Mouse (Mus musculus) midbrain, embryonic 12.5 days (tissue): ENCODE data around the gene Chit1. TPM values are rescaled to one million over a fixed set of nuclear protein-coding genes. Genes with fewer than 3 reads are reported as not detected.

ENCODE experiments used
- ATAC-seq: fragments of 200-750 bp; cut with Nextera tagmentation; 2 replicates; pipeline ENCODE4 v1.8.0; 2017; ENCODE audit warnings: low read depth, moderate TSS enrichment, moderate library complexity; ENCODE audit not compliant: low FRiP score
- H3K27ac ChIP-seq: fragments of 300-500 bp; sonication (generic); replicated peaks from 2 replicates; pipeline ENCODE4 v1.5.1; 2016; ENCODE audit warnings: mild to moderate bottlenecking
- H3K27me3 ChIP-seq: fragments of 300-500 bp; sonication (generic); 2 replicates; pipeline ENCODE4 v1.6.1; 2016; ENCODE audit warnings: mild to moderate bottlenecking
- H3K36me3 ChIP-seq: fragments of 300-500 bp; sonication (generic); 2 replicates; pipeline ENCODE4 v1.6.1; 2016
- H3K4me1 ChIP-seq: fragments of 300-500 bp; sonication (generic); 2 replicates; pipeline ENCODE4 v1.6.1; 2016
- H3K4me2 ChIP-seq: fragments of 300-500 bp; sonication (generic); replicated peaks from 2 replicates; pipeline ENCODE4 v1.6.1; 2016; ENCODE audit warnings: mild to moderate bottlenecking, moderate library complexity
- H3K4me3 ChIP-seq: fragments of 300-500 bp; sonication (generic); 2 replicates; pipeline ENCODE4 v1.5.1; 2016; ENCODE audit warnings: mild to moderate bottlenecking
- H3K9ac ChIP-seq: fragments of 300-500 bp; sonication (generic); replicated peaks from 2 replicates; pipeline ENCODE4 v1.6.1; 2016; ENCODE audit warnings: mild to moderate bottlenecking, moderate library complexity
- H3K9me3 ChIP-seq: fragments of 300-500 bp; sonication (generic); 2 replicates; pipeline ENCODE4 v1.6.1; 2016; ENCODE audit warnings: mild to moderate bottlenecking
- WGBS: fragments of 180-500 bp; shearing (Covaris S2); methylation state at CpG from one replicate; pipeline ENCODE4 v1.1.7; 2016; 5-methylcytosine and 5-hydroxymethylcytosine counted together
- polyA plus RNA-seq: library from polyadenylated mRNA; unstranded; fragments of >200 nt; fragmentation: Nextera tagmentation; extraction: Ambion mirVana; gene quantifications from 2 replicates; pipeline ENCODE4 v1.2.1, GENCODE M21; 2016

The Chit1 gene
- polyA plus RNA-seq, 1 experiment from 2014 or later, result not detected

DNA sequence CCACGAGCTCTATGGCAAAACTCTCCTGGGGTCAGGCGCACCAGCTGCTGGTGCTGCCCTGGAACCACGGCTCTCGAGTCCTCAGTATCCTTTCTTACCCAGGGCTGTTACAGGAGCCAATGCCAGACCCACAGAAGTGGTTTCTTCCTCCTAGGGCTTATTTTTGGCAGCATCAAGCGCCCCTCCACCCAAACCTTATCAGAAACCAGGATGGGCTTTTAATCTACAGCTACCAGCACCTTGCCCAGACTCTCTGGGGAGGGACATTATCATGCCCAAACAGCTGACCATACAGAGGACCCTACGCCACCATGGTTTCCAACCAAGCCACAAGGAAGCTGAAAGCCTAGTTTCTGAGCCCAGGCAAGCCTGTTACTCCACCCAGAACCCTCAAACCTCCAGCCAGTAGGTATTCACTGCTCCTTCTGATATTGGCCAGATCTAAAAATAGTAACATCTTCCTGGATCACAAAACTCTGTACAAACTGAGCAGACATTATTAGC lies 37.9 kb upstream of the Chit1 start:
- peaks cover 82% of the 10 kb centered on the region for H3K4me1 ChIP-seq
- ATAC-seq, result no peak
- H3K4me3 ChIP-seq, result no peak overlapping the region
- WGBS, result 76% methylated on average over 6 of the region's 6 CpGs
- no peaks in the 10 kb centered on the region for H3K27me3 ChIP-seq
- peaks cover 25% of the 10 kb centered on the region for H3K36me3 ChIP-seq
- no peaks in the 10 kb centered on the region for H3K9me3 ChIP-seq
- no peak overlapping the region; the same call in 1 of the 2 replicates for H3K4me2 ChIP-seq
- H3K27ac ChIP-seq, result peak overlapping the region; percentile 88
- H3K9ac ChIP-seq, result no peak overlapping the region

DNA sequence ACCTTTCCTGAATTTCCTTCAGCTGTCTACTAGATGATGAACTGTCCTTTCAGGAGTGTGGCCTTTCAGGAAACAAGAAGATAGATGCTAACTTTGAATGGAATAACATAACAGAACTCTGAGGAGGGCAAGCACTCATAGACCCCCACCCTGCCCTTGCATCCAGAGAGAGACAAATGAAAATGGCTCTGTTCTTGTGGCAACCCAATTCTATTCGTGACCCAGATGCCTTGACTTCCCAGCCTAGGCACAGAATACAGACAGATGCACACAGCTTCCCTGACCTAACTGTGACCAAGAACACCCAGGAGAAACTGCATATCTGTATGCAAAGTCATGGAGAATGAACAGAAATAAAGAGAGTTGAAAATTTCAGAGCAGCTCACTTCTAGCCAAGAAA lies 37.4 kb upstream of the Chit1 start:
- Histone ChIP-seq H3K4me2 (no peak overlapping the region; the same call in 1 of the 2 replicates), H3K9ac (no peak overlapping the region), H3K27me3 (no peaks in the 10 kb centered on the region), H3K4me3 (no peak overlapping the region), H3K4me1 (peaks cover 81% of the 10 kb centered on the region), H3K27ac (peak overlapping the region; percentile 88), H3K36me3 (peaks cover 25% of the 10 kb centered on the region), H3K9me3 (no peaks in the 10 kb centered on the region)
- ATAC-seq, result no peak
- 86% methylated on average over 1 of the region's 1 CpGs for WGBS

DNA sequence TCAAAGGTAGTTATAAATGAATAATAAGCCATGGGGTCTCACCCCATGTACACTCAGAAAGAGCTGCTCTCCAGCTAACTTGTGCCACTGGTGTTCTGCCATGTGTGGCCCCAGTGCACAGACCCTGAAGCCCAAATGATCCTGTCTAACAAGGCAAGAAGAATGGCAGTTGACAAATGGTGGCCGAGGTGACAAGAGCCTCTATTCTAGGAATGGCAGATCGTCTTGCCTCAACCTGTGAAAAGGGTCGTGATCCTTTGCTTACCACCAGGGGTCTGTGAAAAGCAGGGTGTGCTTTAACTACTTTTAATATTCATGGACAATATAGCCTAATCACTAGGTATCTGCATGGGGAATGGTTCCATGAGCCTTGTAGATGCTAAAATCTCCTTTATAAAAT lies 36.9 kb upstream of the Chit1 start:
- peaks cover 25% of the 10 kb centered on the region for H3K36me3 ChIP-seq
- no peaks in the 10 kb centered on the region for H3K9me3 ChIP-seq
- no peak for ATAC-seq
- no peak overlapping the region; the same call in 1 of the 2 replicates for H3K9ac ChIP-seq
- 0 out of 2 replicates have a peak overlapping the region, but pooled peaks have one; percentile 71 for H3K4me2 ChIP-seq
- H3K4me3 ChIP-seq, result no peak overlapping the region
- H3K4me1 ChIP-seq, result peaks cover 81% of the 10 kb centered on the region
- WGBS, result 42% methylated on average over 3 of the region's 3 CpGs
- H3K27me3 ChIP-seq, result no peaks in the 10 kb centered on the region
- peak overlapping the region; percentile 88 for H3K27ac ChIP-seq

DNA sequence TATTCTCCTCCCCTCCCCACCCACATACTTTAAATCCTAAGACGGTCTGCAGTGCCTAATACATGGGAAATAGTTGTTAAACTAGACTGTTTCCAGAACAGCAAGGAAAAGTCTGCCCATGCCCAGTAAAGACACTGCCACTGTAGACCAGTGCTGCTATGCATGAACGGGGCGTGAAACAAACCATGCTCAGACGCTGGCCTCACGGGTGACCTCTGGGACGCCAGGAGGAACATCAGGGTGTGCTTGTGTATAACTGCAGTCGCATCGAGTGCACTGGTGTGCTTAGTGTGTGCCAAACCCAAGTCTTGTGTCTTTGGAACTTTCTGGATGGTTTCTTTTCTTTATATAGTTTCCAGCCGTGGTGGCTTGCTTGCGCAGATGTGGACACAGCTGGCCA lies 36.4 kb upstream of the Chit1 start:
- 82% methylated on average over 10 of the region's 10 CpGs for WGBS
- ATAC-seq, result no peak
- no peaks in the 10 kb centered on the region for H3K9me3 ChIP-seq
- H3K9ac ChIP-seq, result no peak overlapping the region
- H3K27me3 ChIP-seq, result no peaks in the 10 kb centered on the region
- peaks cover 25% of the 10 kb centered on the region for H3K36me3 ChIP-seq
- peak overlapping the region; percentile 71 for H3K4me2 ChIP-seq
- H3K4me3 ChIP-seq, result peak overlapping the region; percentile 83; the same call in 1 of the 2 replicates
- H3K4me1 ChIP-seq, result peaks cover 83% of the 10 kb centered on the region
- H3K27ac ChIP-seq, result peak overlapping the region; percentile 88

DNA sequence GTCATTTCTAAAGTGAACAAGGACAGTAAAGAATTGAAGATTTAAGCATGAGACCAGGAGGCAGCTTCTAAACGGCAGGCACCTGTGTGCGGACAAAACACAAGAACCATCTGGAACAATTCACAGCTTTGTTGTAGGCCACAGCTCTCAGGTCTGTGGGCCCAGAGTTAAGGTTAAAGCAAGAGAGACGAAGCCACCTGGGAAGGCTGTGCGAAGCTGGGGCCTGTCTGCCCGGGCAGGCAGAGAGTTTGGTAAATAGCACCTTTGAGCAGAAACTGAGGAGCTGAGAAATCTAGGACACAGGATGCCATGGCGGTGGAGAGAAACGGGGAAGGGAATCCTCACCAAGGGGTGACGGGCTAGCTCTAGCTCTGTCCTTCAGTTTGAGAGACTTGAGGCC lies 35.5 kb upstream of the Chit1 start:
- peaks cover 25% of the 10 kb centered on the region for H3K36me3 ChIP-seq
- H3K4me1 ChIP-seq, result peaks cover 83% of the 10 kb centered on the region
- 92% methylated on average over 8 of the region's 8 CpGs for WGBS
- peak overlapping the region; percentile 71 for H3K4me2 ChIP-seq
- no peak for ATAC-seq
- no peaks in the 10 kb centered on the region for H3K27me3 ChIP-seq
- peak overlapping the region; percentile 90 for H3K9ac ChIP-seq
- H3K9me3 ChIP-seq, result no peaks in the 10 kb centered on the region
- H3K27ac ChIP-seq, result peak overlapping the region; percentile 88
- peak overlapping the region; percentile 83 for H3K4me3 ChIP-seq

DNA sequence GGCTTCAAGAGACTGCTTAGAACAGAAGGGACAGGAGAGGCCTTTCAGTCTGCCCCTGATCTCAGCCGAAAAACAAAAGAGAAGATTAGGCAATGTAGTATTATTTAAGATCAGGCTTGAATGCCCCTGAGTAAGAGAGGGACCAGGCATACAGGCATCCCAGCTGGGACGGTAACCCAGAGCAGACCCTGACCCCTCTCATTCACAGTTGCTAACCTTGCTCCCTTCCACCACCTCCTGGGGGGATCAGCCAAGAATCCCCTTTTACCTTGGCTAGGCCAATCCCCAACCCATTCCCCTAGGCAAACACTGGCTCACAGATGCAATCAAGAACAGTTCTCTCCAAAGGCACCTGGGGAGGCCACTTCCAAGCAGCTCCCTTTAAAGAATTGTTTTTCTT lies 34.3 kb upstream of the Chit1 start:
- peak overlapping the region; percentile 90 for H3K9ac ChIP-seq
- peak overlapping the region; percentile 83 for H3K4me3 ChIP-seq
- peaks cover 72% of the 10 kb centered on the region for H3K4me1 ChIP-seq
- H3K9me3 ChIP-seq, result no peaks in the 10 kb centered on the region
- peak overlapping the region; percentile 71 for H3K4me2 ChIP-seq
- ATAC-seq, result no peak
- peaks cover 25% of the 10 kb centered on the region for H3K36me3 ChIP-seq
- H3K27ac ChIP-seq, result peak overlapping the region; percentile 88
- WGBS, result 20% methylated on average over 2 of the region's 2 CpGs
- no peaks in the 10 kb centered on the region for H3K27me3 ChIP-seq

DNA sequence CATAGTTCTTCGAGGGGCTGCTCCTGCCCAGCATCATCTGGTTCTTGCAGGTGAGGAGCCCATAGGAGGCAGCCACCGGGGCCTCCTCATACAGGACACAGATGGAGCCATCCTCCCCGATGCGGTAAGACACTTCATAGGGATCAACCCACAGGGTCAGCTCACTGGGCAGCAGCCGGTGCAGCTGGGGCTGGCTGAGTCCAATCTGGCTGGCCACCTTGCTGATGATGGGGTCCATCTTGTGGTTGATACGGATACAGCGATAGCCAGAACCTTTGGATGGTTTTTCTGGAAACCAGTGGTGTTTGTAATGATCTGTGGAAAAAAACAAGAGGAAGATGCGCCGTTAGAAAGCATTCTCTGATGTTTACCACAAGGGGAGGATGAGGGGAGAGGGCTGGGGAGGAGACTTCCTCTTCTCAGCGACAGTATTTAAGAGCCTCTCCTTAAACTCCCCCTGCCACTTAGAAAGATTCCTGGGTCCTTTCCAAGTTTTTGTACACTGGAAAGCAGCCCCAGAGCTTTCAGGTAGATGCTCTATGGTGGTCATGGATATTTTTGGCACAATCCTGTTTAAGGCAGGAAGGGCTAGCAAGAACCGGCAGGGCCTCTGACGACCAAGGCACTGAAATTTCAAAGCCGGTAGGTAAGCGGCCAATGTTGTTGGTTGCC lies 33.5 kb upstream of the Chit1 start:
- H3K27ac ChIP-seq, result peak overlapping the region; percentile 88
- no peak for ATAC-seq
- peak overlapping the region; percentile 71 for H3K4me2 ChIP-seq
- no peaks in the 10 kb centered on the region for H3K27me3 ChIP-seq
- 28% methylated on average over 14 of the region's 14 CpGs for WGBS
- H3K9me3 ChIP-seq, result no peaks in the 10 kb centered on the region
- peak overlapping the region; percentile 90 for H3K9ac ChIP-seq
- peaks cover 25% of the 10 kb centered on the region for H3K36me3 ChIP-seq
- peaks cover 66% of the 10 kb centered on the region for H3K4me1 ChIP-seq
- peak overlapping the region; percentile 83 for H3K4me3 ChIP-seq

DNA sequence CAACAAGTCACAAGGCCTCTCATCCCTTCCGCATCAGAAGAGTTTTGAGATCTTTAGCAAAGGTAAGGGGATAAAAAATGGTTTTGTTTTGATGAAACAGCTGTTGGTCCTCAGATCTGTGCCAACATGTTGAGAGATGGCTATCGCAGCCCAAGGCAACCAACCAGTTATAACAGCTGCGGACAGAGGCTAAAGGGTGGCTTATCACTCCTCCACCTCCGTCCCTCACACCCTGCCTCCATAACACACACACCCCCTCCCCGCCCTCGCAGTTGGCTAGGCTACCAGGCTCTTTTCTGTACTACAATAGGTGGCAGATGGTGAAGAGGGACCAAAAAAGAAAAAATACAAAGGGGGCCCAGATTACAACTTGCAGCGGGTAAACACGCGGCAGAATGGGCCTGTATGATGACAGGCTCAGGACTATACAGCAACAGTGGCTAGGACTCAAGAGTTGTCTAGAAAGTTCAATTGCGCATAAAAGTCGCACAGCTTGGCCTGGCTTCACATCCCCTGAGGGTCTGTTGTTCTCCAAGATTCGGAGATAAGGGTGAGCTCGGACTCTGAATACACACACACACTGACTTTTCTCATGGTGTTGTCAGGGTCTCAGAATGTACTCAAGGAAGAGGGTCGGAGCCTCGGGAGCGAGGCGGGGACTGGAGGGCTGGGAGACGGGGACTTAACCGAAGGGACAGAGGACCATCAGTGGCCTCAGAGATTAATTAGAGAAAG lies 32.8 kb upstream of the Chit1 start:
- Histone ChIP-seq H3K4me2 (peak overlapping the region; percentile 71), H3K27me3 (no peaks in the 10 kb centered on the region), H3K27ac (peak overlapping the region; percentile 88), H3K4me3 (peak overlapping the region; percentile 83), H3K4me1 (peaks cover 69% of the 10 kb centered on the region), H3K36me3 (peaks cover 25% of the 10 kb centered on the region), H3K9me3 (no peaks in the 10 kb centered on the region), H3K9ac (peak overlapping the region; percentile 90)
- ATAC-seq, result peak; percentile 7
- 7% methylated on average over 19 of the region's 19 CpGs for WGBS

DNA sequence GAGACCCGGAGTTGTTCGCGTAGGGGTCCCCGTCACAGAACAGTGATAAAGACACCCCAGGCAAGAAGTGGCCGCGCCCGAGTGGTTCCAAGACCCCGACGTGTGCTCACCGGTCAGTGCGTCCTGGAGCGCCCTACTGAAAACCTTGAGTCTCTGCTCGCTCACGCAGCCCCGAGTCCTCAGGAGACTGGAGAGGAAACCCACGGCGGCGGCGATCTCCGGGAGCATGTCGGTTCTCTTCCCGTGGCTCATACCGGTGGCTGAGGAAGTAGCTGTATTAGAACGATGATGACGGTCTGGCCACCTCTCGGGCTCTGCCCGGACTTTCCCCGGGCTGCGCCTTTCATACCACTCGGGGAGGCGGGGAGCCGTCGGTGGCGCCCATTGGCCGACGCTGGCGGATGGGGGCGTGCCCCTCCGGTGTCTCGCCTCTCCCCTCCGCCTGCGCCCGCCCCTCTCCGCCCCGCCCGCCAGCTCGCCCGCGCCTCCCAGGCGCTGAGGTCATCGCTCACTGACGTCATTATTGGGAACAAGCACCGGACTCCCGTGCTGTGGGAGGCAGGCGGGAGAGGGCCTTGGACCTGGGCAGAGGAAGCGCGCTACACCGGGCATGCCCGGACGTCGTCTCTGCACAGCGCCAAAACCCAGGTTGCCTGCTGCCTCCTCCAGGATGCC lies 32.1 kb upstream of the Chit1 start, which contains the start of gene Btg2:
Gene Btg2, minus strand, starts transcription at position 319 of the 675 bp plus-strand sequence.
- no peaks in the 10 kb centered on the region for H3K27me3 ChIP-seq
- H3K27ac ChIP-seq, result peak within 1 kb of the TSS; percentile 88
- peak; percentile 95 for ATAC-seq
- under 1% methylated on average over 61 of the region's 62 CpGs for WGBS
- H3K36me3 ChIP-seq, result peaks cover 25% of the 10 kb centered on the region
- peaks cover 64% of the 10 kb centered on the region for H3K4me1 ChIP-seq
- H3K4me3 ChIP-seq, result peak within 1 kb of the TSS; percentile 83
- H3K9ac ChIP-seq, result peak within 1 kb of the TSS; percentile 90
- H3K9me3 ChIP-seq, result no peaks in the 10 kb centered on the region
- peak within 1 kb of the TSS; percentile 71 for H3K4me2 ChIP-seq

DNA sequence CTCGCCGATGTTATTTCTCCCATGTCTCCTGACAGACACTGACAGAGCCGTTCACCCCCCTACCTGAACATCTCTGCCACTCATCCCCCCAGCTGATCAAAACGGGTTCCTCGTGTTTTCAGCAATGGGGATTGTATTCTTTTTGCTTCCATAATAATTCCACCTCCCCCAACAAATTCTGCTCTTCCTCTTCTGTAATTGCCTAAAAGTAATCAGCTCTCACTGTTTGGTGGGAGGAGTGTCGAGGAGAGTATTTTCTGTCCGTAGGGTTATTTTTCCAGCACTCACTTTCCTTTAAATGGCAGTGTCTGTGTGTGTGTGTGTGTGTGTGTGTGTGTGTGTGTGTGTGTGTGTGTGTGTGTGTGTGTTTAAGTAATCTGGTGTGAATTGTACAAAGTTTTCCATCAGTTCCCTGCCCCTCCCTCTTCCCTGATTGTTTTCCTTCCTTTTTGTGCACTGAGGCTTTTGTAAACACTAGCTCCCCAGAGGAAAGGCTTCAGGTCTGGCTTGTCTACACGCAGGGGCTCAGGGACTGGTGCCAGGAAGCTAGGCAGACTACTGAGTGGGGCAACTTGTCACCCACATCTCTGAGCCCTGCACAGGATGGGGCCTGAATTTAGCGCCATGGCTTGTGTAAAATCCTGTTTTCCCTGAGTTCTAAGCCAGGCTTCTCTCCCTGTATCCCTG lies 31.4 kb upstream of the Chit1 start:
- H3K4me1 ChIP-seq, result peaks cover 58% of the 10 kb centered on the region
- WGBS, result 3% methylated on average over 9 of the region's 9 CpGs
- peaks cover 23% of the 10 kb centered on the region for H3K36me3 ChIP-seq
- H3K4me2 ChIP-seq, result peak overlapping the region; percentile 71
- H3K27ac ChIP-seq, result peak overlapping the region; percentile 88
- no peaks in the 10 kb centered on the region for H3K27me3 ChIP-seq
- no peak for ATAC-seq
- H3K9ac ChIP-seq, result peak overlapping the region; percentile 90
- no peaks in the 10 kb centered on the region for H3K9me3 ChIP-seq
- peak overlapping the region; percentile 83 for H3K4me3 ChIP-seq

DNA sequence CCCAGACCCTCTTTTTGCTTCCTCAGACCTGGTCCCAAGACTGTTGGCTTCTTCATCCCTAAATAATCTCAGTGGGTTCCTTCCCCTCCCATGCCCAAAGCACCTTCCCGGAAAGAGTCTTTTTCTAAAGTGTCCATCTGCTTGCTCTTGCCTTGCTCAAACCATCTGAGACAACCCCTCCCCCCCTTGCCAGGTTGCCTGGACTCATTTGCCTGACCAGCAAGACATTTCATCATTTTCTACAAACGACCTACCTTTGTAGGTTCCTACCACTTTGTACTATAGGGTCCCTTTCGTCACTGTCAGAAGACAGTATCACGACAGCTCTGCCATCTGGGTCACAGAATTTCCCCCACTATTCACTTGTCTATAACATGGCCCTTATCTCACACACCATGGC lies 30.6 kb upstream of the Chit1 start:
- H3K4me2 ChIP-seq, result no peak overlapping the region
- peak overlapping the region; percentile 88; the same call in 1 of the 2 replicates for H3K27ac ChIP-seq
- H3K36me3 ChIP-seq, result peaks cover 16% of the 10 kb centered on the region
- H3K9me3 ChIP-seq, result no peaks in the 10 kb centered on the region
- H3K27me3 ChIP-seq, result no peaks in the 10 kb centered on the region
- H3K9ac ChIP-seq, result no peak overlapping the region
- no peak overlapping the region for H3K4me3 ChIP-seq
- ATAC-seq, result no peak
- 88% methylated on average over 4 of the region's 4 CpGs for WGBS
- H3K4me1 ChIP-seq, result peaks cover 50% of the 10 kb centered on the region
